Mouse (Mus musculus) myocyte (in vitro differentiated cells): ENCODE measurements around the gene Pfdn2. TPM values are rescaled to one million over a fixed set of nuclear protein-coding genes. Genes with fewer than 3 reads are reported as not detected.

Source experiments
- H3K27me3 ChIP-seq: one replicate; pipeline ENCODE4 v1.6.1; 2011; ENCODE audit not compliant: control insufficient read depth, insufficient read depth, insufficient read length
- H3K36me3 ChIP-seq: one replicate; pipeline ENCODE4 v1.6.1; 2011; ENCODE audit not compliant: control insufficient read depth, insufficient read depth
- H3K4me2 ChIP-seq: one replicate; pipeline ENCODE4 v1.6.1; 2011; ENCODE audit warnings: low read depth, control low read depth
- H3K4me3 ChIP-seq: one replicate; pipeline ENCODE4 v1.5.1; 2011; ENCODE audit warnings: mild to moderate bottlenecking, control low read depth, moderate library complexity
- H3K79me2 ChIP-seq: one replicate; pipeline ENCODE4 v1.6.1; 2011; ENCODE audit not compliant: control insufficient read depth, insufficient read depth
- H3ac ChIP-seq: one replicate; pipeline ENCODE4 v1.6.1; 2011; ENCODE audit not compliant: control insufficient read depth, insufficient read length
- CEBPB ChIP-seq: IDR thresholded peaks from 2 replicates; pipeline ENCODE4 v1.6.1; 2011; ENCODE audit warnings: mild to moderate bottlenecking, moderate library complexity; ENCODE audit not compliant: poor library complexity, insufficient read depth, severe bottlenecking
- E2F4 ChIP-seq: IDR thresholded peaks from one replicate; pipeline ENCODE4 v1.6.1; 2011; ENCODE audit warnings: mild to moderate bottlenecking, control low read depth, moderate library complexity; ENCODE audit not compliant: insufficient read depth
- MAX ChIP-seq: IDR thresholded peaks from one replicate; pipeline ENCODE4 v1.6.1; 2011; ENCODE audit warnings: low read depth, mild to moderate bottlenecking, control low read depth
- MYOD1 ChIP-seq, 3 experiments: IDR thresholded peaks; one replicate each; pipeline ENCODE4 v1.6.1; 2011; ENCODE audit warnings: control low read depth in 2 of 3, low read depth in 2 of 3, mild to moderate bottlenecking in 2 of 3, moderate library complexity in 1 of 3; ENCODE audit not compliant: insufficient read length in 2 of 3, control insufficient read depth in 1 of 3
- MYOG ChIP-seq, 3 experiments: IDR thresholded peaks; one replicate each; pipeline ENCODE4 v1.6.1; 2011; ENCODE audit warnings: control low read depth in 2 of 3, low read depth in 2 of 3, mild to moderate bottlenecking in 2 of 3; ENCODE audit not compliant: insufficient read length in 2 of 3, control insufficient read depth in 1 of 3, insufficient read depth in 1 of 3
- POLR2A ChIP-seq: IDR thresholded peaks from one replicate; pipeline ENCODE4 v1.6.1; 2011; ENCODE audit warnings: low read depth, mild to moderate bottlenecking, control low read depth, moderate library complexity; ENCODE audit not compliant: insufficient read length
- POLR2AphosphoS2 ChIP-seq: IDR thresholded peaks from one replicate; pipeline ENCODE4 v1.6.1; 2011; ENCODE audit warnings: low read depth, control low read depth; ENCODE audit not compliant: insufficient read length
- REST ChIP-seq: IDR thresholded peaks from one replicate; pipeline ENCODE4 v1.6.1; 2011; ENCODE audit warnings: mild to moderate bottlenecking, control low read depth, moderate library complexity; ENCODE audit not compliant: insufficient read depth, insufficient read length
- SRF ChIP-seq: IDR thresholded peaks from one replicate; pipeline ENCODE4 v1.6.1; 2011; ENCODE audit warnings: low read depth; ENCODE audit not compliant: control insufficient read depth, insufficient read length
- TCF12 ChIP-seq: IDR thresholded peaks from one replicate; pipeline ENCODE4 v1.6.1; 2011; ENCODE audit warnings: mild to moderate bottlenecking, control low read depth; ENCODE audit not compliant: poor library complexity, insufficient read depth, severe bottlenecking
- TCF3 ChIP-seq: IDR thresholded peaks from one replicate; pipeline ENCODE4 v1.6.1; 2011; ENCODE audit warnings: low read depth, control low read depth; ENCODE audit not compliant: insufficient read length
- USF1 ChIP-seq: IDR thresholded peaks from one replicate; pipeline ENCODE4 v1.6.1; 2011; ENCODE audit warnings: low read depth, mild to moderate bottlenecking, control low read depth, moderate library complexity
- polyA plus RNA-seq: library from polyadenylated mRNA; unstranded; fragments of >200 nt; fragmentation: generic; extraction: Trizol; gene quantifications from one replicate; pipeline ENCODE4 v1.2.1, GENCODE M21; 2012; ENCODE audit warnings: missing spikeins

Gene Pfdn2
- polyA plus RNA-seq, 1 experiment = 111 TPM

- Histone ChIP-seq H3K4me3 (peak within 1 kb of the TSS; percentile 93), H3K27me3 (no peaks in the 10 kb centered on the region), H3ac (peak within 1 kb of the TSS; percentile 77), H3K4me2 (peak within 1 kb of the TSS; percentile 84), H3K79me2 (peaks cover 75% of the 10 kb centered on the region), H3K36me3 (peaks cover 3% of the 10 kb centered on the region)
- TF ChIP-seq POLR2AphosphoS2 (peak; percentile 51), E2F4 (no peak), POLR2A (peak; percentile 47)
Observed at GRCm38 (mm10) chr1:171328839-171329432, 16.5 kb upstream of the Pfdn2 start, which contains the start of gene Dedd. Dedd (plus strand) TSS chr1:171329145.

- Histone ChIP-seq H3K36me3 (peaks cover 3% of the 10 kb centered on the region), H3ac (peak overlapping the region; percentile 77), H3K79me2 (peaks cover 78% of the 10 kb centered on the region), H3K27me3 (no peaks in the 10 kb centered on the region), H3K4me3 (peak overlapping the region; percentile 93), H3K4me2 (peak overlapping the region; percentile 69)
- TF ChIP-seq POLR2A (peak; percentile 57), CEBPB (no peak)
Observed at GRCm38 (mm10) chr1:171329433-171330215, 15.8 kb upstream of the Pfdn2 start.

- TF ChIP-seq POLR2A = no peak
- TF ChIP-seq E2F4 = no peak
- no peak for TF ChIP-seq CEBPB
- TF ChIP-seq TCF12 = no peak
- TF ChIP-seq MAX = no peak
- no peak for TF ChIP-seq SRF
- no peak for TF ChIP-seq TCF3
- no peak for TF ChIP-seq USF1
- no peak for TF ChIP-seq MYOD1 (IDR thresholded peaks at IDR 0.05; ENCODE audit: control insufficient read depth in 1 of 3, insufficient read length in 2 of 3, low read depth in 2 of 3)
- TF ChIP-seq POLR2AphosphoS2 = no peak
- TF ChIP-seq MYOG (IDR thresholded peaks at IDR 0.05; ENCODE audit: control insufficient read depth in 1 of 3, insufficient read depth in 1 of 3, insufficient read length in 2 of 3, low read depth in 2 of 3) = no peak
- no peak for TF ChIP-seq REST
- H3K27me3 ChIP-seq = no peaks in the 10 kb centered on the region
- peaks cover 3% of the 10 kb centered on the region for H3K36me3 ChIP-seq
- peak overlapping the region; percentile 93 for H3K4me3 ChIP-seq
- peak overlapping the region; percentile 69 for H3K4me2 ChIP-seq
- H3K79me2 ChIP-seq = peaks cover 83% of the 10 kb centered on the region
- H3ac ChIP-seq = peak overlapping the region; percentile 77
Observed at GRCm38 (mm10) chr1:171330216-171330560, 15.3 kb upstream of the Pfdn2 start.

- no peak overlapping the region for H3K4me3 ChIP-seq
- H3K27me3 ChIP-seq = no peaks in the 10 kb centered on the region
- H3K36me3 ChIP-seq = peaks cover 32% of the 10 kb centered on the region
- no peak overlapping the region for H3ac ChIP-seq
- H3K79me2 ChIP-seq = peaks cover 29% of the 10 kb centered on the region
- no peak overlapping the region for H3K4me2 ChIP-seq
- TF ChIP-seq REST = no peak
- peak; percentile 83 for TF ChIP-seq POLR2AphosphoS2
- TF ChIP-seq MYOG (IDR thresholded peaks at IDR 0.05; ENCODE audit: control insufficient read depth in 1 of 3, insufficient read depth in 1 of 3, insufficient read length in 2 of 3, low read depth in 2 of 3) = no peak
- no peak for TF ChIP-seq MYOD1 (IDR thresholded peaks at IDR 0.05; ENCODE audit: control insufficient read depth in 1 of 3, insufficient read length in 2 of 3, low read depth in 2 of 3)
- no peak for TF ChIP-seq E2F4
- no peak for TF ChIP-seq TCF12
- TF ChIP-seq MAX = no peak
- no peak for TF ChIP-seq USF1
- no peak for TF ChIP-seq SRF
- TF ChIP-seq POLR2A = peak; percentile 31
- TF ChIP-seq TCF3 = no peak
- TF ChIP-seq CEBPB = no peak
Observed at GRCm38 (mm10) chr1:171342262-171343207, 2.9 kb upstream of the Pfdn2 start.
